Mouse (Mus musculus) neural tube, embryonic 11.5 days (tissue): Measurements from ENCODE around the gene Hormad1. TPM values are rescaled to one million over a fixed set of nuclear protein-coding genes. Genes with fewer than 3 reads are reported as not detected.
"Not testable (repeated sequence)": the region's sequence is repeated elsewhere in the genome, so short reads cannot be mapped to it uniquely, and the experiment has no call there.

ENCODE experiments used
- ATAC-seq: fragments of 200-750 bp; cut with Nextera tagmentation; 2 replicates; pipeline ENCODE4 v1.8.0; 2017; ENCODE audit warnings: moderate number of reproducible peaks, mild to moderate bottlenecking, moderate TSS enrichment, moderate library complexity; ENCODE audit not compliant: insufficient read depth, low FRiP score, low TSS enrichment
- DNase-seq: peaks from one replicate; pipeline ENCODE4 v3.0.0-alpha.2; 2015; ENCODE audit warnings: low spot score
- H3K27ac ChIP-seq: fragments of 300-500 bp; sonication (generic); 2 replicates; pipeline ENCODE4 v1.5.1; 2014; ENCODE audit warnings: low read depth, mild to moderate bottlenecking, low read length
- H3K27me3 ChIP-seq: fragments of 300-500 bp; sonication (generic); 2 replicates; pipeline ENCODE4 v1.6.1; 2014; ENCODE audit warnings: mild to moderate bottlenecking, low read length, mixed read lengths; ENCODE audit not compliant: control insufficient read depth, insufficient read depth
- H3K36me3 ChIP-seq: fragments of 300-500 bp; sonication (generic); 2 replicates; pipeline ENCODE4 v1.6.1; 2014; ENCODE audit warnings: mild to moderate bottlenecking, low read length, moderate library complexity, mixed read lengths; ENCODE audit not compliant: control insufficient read depth, insufficient read depth
- H3K4me1 ChIP-seq: fragments of 300-500 bp; sonication (generic); 2 replicates; pipeline ENCODE4 v1.6.1; 2014; ENCODE audit warnings: low read length, mixed read lengths; ENCODE audit not compliant: control insufficient read depth, insufficient read depth
- H3K4me2 ChIP-seq: fragments of 300-500 bp; sonication (generic); 2 replicates; pipeline ENCODE4 v1.6.1; 2014; ENCODE audit warnings: low read depth, mild to moderate bottlenecking, moderate library complexity
- H3K4me3 ChIP-seq: fragments of 300-500 bp; sonication (generic); 2 replicates; pipeline ENCODE4 v1.5.1; 2014; ENCODE audit warnings: low read depth, low read length
- H3K9ac ChIP-seq: fragments of 300-500 bp; sonication (generic); 2 replicates; pipeline ENCODE4 v1.6.1; 2014; ENCODE audit warnings: mild to moderate bottlenecking, low read length
- H3K9me3 ChIP-seq: fragments of 300-500 bp; sonication (generic); 2 replicates; pipeline ENCODE4 v1.6.1; 2016; ENCODE audit warnings: low read length; ENCODE audit not compliant: control insufficient read depth
- WGBS: fragments of 180-500 bp; shearing (Covaris S2); extraction: QIAGEN DNeasy Blood & Tissue Kit; methylation state at CpG from one replicate; pipeline ENCODE4 v1.1.7; 2014; 5-methylcytosine and 5-hydroxymethylcytosine counted together
- polyA plus RNA-seq: library from polyadenylated mRNA; unstranded; fragments of >200 nt; fragmentation: Nextera tagmentation; extraction: Ambion mirVana; gene quantifications from 2 replicates; pipeline ENCODE4 v1.2.1, GENCODE M21; 2014

The Hormad1 gene
- polyA plus RNA-seq, 1 experiment from 2014 or later: not detected

- Histone ChIP-seq H3K36me3 (peaks cover 11% of the 10 kb centered on the region), H3K9ac (no peak overlapping the region), H3K4me3 (no peak overlapping the region), H3K4me1 (peaks cover 8% of the 10 kb centered on the region), H3K27ac (no peak overlapping the region), H3K4me2 (no peak overlapping the region), H3K9me3 (no peaks in the 10 kb centered on the region), H3K27me3 (no peaks in the 10 kb centered on the region)
- WGBS: 47% methylated on average over 2 of the region's 2 CpGs
- ATAC-seq (no peak), DNase-seq (no peak)
Observed at GRCm38 (mm10) chr3:95623551-95623950, 64.1 kb downstream of the Hormad1 start.

GRCm38 (mm10) chr3:95623991-95624515 is 64.6 kb downstream of the Hormad1 start:
- H3K36me3 ChIP-seq: peaks cover 16% of the 10 kb centered on the region
- not testable (repeated sequence) for ATAC-seq, H3K9ac ChIP-seq, H3K9me3 ChIP-seq, H3K27me3 ChIP-seq, DNase-seq, H3K4me1 ChIP-seq
- WGBS: 66% methylated on average over 5 of the region's 5 CpGs
- H3K27ac ChIP-seq: peak overlapping the region; percentile 81; the same call in 1 of the 2 replicates
- peak overlapping the region; percentile 67 for H3K4me3 ChIP-seq
- peak overlapping the region; percentile 41 for H3K4me2 ChIP-seq

- WGBS: under 1% methylated on average over 44 of the region's 44 CpGs
Observed at GRCm38 (mm10) chr3:95624628-95625503, 65.4 kb downstream of the Hormad1 start, which contains the start of gene Ensa. Gene Ensa (plus strand): TSS chr3:95624993.

GRCm38 (mm10) chr3:95627763-95628162 is 68.3 kb downstream of the Hormad1 start:
- Histone ChIP-seq H3K36me3 (peaks cover 25% of the 10 kb centered on the region), H3K9ac (no peak overlapping the region), H3K4me3 (no peak overlapping the region), H3K27me3 (no peaks in the 10 kb centered on the region), H3K4me1 (peaks cover 8% of the 10 kb centered on the region), H3K4me2 (no peak overlapping the region), H3K27ac (no peak overlapping the region), H3K9me3 (no peaks in the 10 kb centered on the region)
- WGBS: 93% methylated on average over 5 of the region's 5 CpGs
- ATAC-seq (no peak), DNase-seq (no peak)

More at GRCm38 (mm10) chr3:95624628-95625503, 65.4 kb downstream of the Hormad1 start, which contains the start of gene Ensa:
- H3K4me2 ChIP-seq: peak within 1 kb of the TSS; percentile 78
- H3K27ac ChIP-seq: peak within 1 kb of the TSS; percentile 81
- no peaks in the 10 kb centered on the region for H3K9me3 ChIP-seq
- H3K27me3 ChIP-seq: no peaks in the 10 kb centered on the region
- ATAC-seq (peak; percentile 99), DNase-seq (peak; percentile 98)
- H3K4me1 ChIP-seq: peaks cover 8% of the 10 kb centered on the region
- H3K36me3 ChIP-seq: peaks cover 20% of the 10 kb centered on the region
- peak within 1 kb of the TSS; percentile 75 for H3K9ac ChIP-seq
- peak within 1 kb of the TSS; percentile 67 for H3K4me3 ChIP-seq

GRCm38 (mm10) chr3:95629755-95630154 is 70.3 kb downstream of the Hormad1 start:
- 87% methylated on average over 4 of the region's 4 CpGs for WGBS
- Histone ChIP-seq H3K4me2 (no peak overlapping the region), H3K9me3 (no peaks in the 10 kb centered on the region), H3K27me3 (no peaks in the 10 kb centered on the region), H3K4me1 (peaks cover 8% of the 10 kb centered on the region), H3K27ac (no peak overlapping the region), H3K9ac (no peak overlapping the region), H3K36me3 (peaks cover 25% of the 10 kb centered on the region), H3K4me3 (no peak overlapping the region)
- no peak for DNase-seq
- ATAC-seq: no peak

- WGBS: 93% methylated on average over 3 of the region's 3 CpGs
- H3K36me3 ChIP-seq: peaks cover 25% of the 10 kb centered on the region
- H3K4me3 ChIP-seq: no peak overlapping the region
- no peak overlapping the region for H3K27ac ChIP-seq
- no peaks in the 10 kb centered on the region for H3K27me3 ChIP-seq
- H3K9me3 ChIP-seq: no peaks in the 10 kb centered on the region
- no peak overlapping the region for H3K4me2 ChIP-seq
- DNase-seq (no peak), ATAC-seq (no peak)
- H3K4me1 ChIP-seq: peaks cover 8% of the 10 kb centered on the region
- H3K9ac ChIP-seq: no peak overlapping the region
Observed at GRCm38 (mm10) chr3:95630856-95631255, 71.4 kb downstream of the Hormad1 start.

GRCm38 (mm10) chr3:95631304-95631703 is 71.8 kb downstream of the Hormad1 start:
- Histone ChIP-seq H3K27me3 (no peaks in the 10 kb centered on the region), H3K9ac (no peak overlapping the region), H3K4me3 (no peak overlapping the region), H3K4me2 (no peak overlapping the region), H3K36me3 (peaks cover 27% of the 10 kb centered on the region), H3K9me3 (no peaks in the 10 kb centered on the region), H3K27ac (no peak overlapping the region), H3K4me1 (peaks cover 4% of the 10 kb centered on the region)
- DNase-seq (no peak), ATAC-seq (no peak)
- WGBS: 84% methylated on average over 6 of the region's 6 CpGs

GRCm38 (mm10) chr3:95632648-95633588 is 73.4 kb downstream of the Hormad1 start:
- no peak overlapping the region for H3K9ac ChIP-seq
- DNase-seq (peak; percentile 28), ATAC-seq (no peak)
- H3K9me3 ChIP-seq: no peaks in the 10 kb centered on the region
- H3K4me3 ChIP-seq: no peak overlapping the region
- no peak overlapping the region for H3K4me2 ChIP-seq
- H3K4me1 ChIP-seq: no peaks in the 10 kb centered on the region
- H3K27me3 ChIP-seq: no peaks in the 10 kb centered on the region
- peaks cover 20% of the 10 kb centered on the region for H3K36me3 ChIP-seq
- 79% methylated on average over 12 of the region's 12 CpGs for WGBS
- H3K27ac ChIP-seq: 0 out of 2 replicates have a peak overlapping the region, but pooled peaks have one; percentile 4
